Mouse (Mus musculus): Measurements from ENCODE around the gene Atp6v1c2.
A peak's percentile ranks its signal among the peaks of the same experiment; 100 is the strongest.

Atp6v1c2 gene

DNA sequence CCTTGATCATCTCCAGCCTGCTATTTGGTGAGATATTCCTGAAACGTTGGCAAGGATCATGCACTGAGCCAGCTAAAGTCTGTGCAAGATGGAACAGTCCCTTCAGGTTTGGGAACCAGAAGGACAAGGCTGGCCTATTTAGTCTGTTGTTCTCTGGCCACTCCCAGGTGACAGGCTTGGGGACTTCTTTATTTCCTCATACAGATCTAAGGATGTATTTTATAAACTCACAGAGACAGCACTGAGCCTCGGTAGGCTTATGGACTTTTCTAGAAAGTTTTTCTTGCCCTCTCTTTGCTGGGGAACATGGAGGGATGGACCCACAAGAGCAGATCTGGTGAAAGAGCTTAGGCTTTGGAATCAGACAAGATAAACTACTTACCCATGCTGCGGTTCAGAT, at the start of gene Atp6v1c2:
TSS of gene Atp6v1c2 (minus strand) at position 101 of the 400 bp plus-strand sequence.
- DNase-seq = no peak

DNA sequence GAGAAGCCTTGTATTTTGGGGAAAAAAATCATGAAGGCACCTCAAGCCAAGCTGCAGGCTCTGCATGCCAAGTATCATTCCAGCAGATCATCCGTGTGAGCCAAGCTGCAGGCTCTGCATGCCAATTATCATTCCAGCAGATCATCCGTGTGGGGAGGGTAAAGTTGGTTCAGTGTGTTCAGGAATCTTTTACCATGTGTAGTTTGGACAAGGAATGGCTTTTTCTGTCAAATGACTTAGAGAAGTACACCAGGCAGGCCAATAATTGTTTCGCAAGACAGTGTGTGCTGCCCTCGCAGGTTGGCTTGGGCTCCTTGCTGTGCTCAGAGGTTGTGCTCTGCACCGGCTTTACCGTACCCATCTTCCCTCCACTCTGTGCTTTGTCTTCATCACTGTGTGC, 47.4 kb upstream of the Atp6v1c2 start:
- DNase-seq = no peak

DNA sequence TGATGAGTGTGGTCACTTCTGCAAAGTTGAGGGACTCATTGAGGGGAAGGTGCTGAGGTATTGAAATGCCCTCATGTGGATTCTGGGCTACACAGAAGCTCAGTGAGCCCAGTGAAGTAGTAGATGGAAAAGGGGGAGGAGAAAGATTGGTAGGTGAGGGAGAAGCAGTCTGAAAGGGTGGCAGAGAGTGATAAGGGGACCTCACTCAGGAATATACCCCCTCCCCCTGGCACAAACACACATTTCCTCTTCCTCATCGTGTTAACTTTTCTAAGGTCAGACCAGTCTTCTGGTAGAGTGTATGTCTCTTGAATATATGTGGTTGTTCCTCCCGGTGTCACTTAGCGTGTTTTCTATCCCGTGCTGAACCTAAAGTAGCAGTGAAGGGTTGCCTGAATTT, 46.1 kb upstream of the Atp6v1c2 start:
- no peak for DNase-seq

DNA sequence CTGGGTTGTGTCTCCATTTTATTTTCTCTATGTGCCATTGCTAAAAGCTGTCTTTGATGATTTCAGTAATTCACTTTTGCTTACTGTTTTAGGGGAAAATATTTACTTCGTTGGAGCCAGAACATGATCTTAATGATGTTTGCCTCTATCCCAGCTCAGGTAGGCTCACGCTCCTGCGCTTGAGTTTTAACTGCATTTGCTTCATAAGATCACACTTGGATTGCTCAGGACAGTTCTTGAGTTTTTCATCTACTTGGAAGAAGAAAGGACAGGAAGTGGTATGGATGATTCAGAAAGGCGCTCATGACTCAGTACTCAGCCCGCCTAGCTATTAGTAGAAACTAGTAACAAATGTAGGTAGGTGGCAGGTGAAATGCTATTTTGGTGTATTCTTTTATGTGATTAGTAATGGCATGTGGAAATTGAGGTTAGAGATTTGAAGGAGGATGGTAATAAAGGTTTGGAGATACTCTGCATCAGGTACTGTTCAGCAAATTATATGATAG, 44.4 kb upstream of the Atp6v1c2 start:
- DNase-seq = no peak

DNA sequence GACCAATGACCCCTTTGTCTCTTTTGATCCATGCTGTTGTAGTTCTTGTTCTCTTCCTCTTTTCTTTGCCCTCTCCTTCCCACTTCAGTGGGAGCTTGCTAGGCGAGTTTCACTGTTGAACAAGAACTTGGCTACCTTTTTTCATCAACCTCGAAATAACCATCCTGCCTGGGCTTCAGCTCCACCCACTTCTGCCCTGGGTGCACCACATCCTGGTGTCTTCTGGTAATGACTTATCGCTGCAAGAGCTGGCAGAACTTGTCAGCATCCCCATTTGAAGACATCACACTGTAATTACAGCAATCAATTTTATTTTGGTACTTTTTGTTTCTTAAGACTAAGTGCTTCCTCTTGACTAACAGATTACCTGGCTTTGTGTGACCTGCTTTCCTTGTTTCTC, 43.5 kb upstream of the Atp6v1c2 start:
- DNase-seq = peak; percentile 9

DNA sequence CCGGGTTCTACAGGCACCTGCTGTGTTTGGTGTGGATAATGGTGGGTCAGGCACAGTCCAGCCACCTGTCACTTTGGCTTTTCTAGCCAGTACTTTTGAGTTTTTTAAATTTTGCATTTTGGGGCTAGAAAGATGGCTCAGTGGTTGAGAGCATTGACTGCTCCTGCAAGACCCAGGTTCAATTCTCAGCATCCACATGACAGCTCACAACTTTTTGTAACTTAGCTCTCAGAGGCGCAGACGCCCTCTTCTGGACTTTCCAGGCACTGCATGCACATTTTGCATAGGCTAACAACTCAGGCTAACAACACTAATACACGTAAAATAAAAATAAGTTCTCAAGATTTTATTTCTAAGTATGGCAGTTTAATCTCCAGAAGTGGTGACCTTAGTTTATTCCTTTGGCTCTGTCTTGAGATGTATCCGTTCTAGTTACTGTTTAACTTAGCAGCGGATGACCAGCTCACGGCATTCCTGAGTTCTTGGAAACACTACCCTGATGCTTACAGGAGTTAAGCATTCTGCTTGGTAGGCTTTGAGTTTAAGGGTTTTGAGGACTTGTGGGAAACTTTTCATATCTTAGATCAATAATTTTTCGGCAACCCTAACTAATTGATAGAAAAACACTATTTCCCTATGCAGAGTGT, 42.6 kb upstream of the Atp6v1c2 start:
- DNase-seq = peak; percentile 40

DNA sequence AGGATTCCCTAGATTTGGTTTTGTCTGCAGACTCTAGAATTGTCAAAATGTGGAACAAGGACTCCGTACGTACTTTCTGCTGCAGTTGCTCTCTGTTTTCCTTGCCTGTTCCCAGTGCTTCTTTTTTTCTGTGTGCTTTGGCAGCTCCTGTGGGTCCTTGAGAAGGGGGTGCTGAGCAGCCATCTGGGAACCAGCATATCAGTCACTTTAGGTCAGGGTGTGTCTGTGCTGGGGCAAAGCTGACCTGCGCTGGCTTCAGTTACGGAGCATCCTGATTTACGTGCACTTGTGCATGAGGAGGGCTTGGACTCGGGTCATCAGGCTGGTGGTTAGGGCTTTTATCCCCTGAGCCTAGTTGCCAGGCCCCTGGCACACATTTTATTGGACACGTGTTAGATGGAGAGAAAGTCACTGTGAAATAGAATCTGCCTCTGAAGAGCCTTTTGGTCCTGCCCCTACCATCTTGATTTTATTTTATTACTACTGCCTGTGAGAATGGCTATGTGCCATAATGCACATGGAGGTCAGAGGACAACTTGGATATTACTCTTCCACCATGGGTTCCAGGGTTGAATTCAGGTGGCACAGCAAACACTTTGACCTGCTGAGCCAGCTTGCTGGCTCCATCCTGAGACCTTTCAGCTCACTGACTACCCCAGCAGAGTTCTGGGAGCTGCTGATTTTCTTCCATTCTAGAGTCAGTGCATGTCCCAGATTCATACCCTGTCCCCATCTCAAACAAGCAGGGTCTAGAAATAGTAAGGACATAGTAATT, 40.6 kb upstream of the Atp6v1c2 start:
- DNase-seq = no peak

DNA sequence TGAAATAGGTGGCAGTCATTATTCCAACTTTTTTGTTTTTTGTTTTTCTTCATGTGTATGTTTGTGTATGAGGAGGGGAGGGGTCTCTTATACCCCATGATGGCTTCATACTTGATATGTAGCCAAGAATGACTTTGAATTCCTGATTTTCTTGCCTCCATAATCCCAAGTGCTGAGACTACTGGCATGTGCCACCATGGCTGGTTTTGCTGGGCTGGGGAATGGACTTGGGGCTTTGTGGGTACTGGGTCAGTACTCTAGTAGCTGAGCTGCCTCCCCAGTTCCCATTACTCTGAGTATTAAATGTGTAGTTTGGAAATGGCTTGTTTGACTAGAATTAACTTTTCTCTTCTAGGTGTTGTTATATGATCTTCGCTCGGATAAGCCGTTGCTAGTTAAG, 40.0 kb upstream of the Atp6v1c2 start:
- no peak for DNase-seq

DNA sequence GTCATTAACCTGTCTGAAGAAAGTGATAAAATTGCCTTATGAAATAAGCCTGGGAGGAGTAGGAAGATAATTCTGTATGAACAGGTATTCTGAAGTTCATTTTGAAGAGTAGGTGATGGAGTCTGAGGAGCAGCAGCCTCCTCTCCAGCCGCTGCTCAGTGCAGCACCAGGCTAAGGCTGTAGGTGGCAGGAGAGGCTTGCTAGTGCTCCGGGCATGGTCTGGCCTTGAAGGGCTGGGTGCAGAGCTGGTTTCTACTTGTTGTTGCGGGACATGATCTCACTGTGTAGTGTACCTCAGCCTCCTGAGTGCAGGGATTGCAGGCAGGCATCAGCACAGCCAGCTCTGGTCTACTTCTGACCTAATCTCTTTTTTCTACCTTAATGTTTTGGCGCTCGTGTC, 37.8 kb upstream of the Atp6v1c2 start:
- DNase-seq = peak; percentile 45

DNA sequence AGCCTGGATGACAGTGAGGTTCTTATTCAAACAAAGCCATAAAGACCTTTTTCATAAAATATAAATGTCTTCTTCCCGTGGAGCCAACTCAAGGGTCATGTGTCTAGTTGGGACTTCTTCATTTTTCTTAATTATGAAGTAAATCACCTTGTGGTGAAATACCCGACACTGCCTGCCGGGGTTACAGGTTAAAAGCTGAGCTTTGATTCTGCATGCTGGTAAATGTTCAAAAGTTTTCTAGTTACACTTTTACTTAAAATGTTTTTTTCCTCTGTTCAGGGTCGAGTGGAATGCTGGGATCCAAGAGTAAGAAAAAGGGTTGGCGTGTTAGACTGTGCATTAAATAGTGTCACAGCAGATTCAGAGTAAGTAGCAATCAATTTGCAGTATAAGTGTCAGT, 33.2 kb upstream of the Atp6v1c2 start:
- no peak for DNase-seq

DNA sequence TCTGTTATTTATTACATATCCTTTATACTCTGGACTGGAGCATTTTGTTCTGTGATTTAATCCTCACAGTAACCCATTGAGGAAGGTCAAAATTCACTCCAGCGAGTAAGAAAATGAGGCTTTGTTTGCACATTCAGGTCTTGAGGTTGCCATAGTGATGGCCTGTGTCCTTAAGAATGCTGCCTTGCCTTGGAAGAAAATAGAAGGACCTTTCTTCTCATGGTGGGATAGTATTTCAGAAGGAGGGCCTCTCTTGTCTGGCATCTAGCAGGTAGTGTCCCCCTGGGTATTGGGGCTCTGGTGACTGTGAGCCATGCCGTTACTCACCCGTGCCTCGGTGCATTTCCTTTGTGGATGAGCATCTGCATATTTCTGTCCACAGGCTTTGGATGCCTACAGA, 31.5 kb upstream of the Atp6v1c2 start:
- DNase-seq = no peak

DNA sequence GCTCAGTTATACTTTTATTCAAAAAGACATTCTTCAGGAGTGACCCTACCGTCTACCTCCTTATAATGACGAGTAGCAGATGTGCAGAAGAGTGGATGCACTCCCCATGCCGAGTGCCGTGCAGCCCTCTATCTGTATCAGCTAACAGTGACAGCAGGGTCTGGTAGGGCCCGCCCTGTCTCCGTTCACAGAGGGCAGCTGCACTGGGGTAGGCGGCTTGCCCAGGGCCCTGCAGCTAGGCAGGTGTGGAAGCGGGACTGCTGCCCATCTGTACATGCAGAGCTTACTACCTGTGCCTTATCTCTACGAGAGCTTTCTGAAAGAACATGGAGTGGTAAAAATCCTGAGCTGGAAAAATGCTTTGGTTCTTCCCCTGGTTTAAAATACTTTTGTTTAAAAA, 30.9 kb upstream of the Atp6v1c2 start:
- no peak for DNase-seq

DNA sequence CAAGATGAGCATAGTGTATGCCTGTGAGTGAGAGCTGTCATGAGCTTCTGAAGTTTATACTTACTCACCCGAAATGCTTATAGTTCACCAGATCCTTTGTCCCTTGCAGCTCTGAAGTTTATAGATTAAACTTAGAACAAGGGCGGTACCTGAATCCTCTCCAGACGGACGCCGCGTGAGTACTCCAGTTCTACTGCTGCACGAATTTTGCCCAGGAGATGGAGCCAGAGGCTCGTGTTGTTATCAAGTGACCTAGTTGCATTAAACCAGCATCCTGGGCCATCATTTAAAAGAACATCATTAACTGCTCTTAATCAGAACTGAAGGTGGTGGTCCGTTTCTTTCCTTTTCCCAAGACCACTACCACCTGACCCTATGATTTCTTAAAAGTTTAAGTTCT, 29.8 kb upstream of the Atp6v1c2 start:
- DNase-seq = no peak

DNA sequence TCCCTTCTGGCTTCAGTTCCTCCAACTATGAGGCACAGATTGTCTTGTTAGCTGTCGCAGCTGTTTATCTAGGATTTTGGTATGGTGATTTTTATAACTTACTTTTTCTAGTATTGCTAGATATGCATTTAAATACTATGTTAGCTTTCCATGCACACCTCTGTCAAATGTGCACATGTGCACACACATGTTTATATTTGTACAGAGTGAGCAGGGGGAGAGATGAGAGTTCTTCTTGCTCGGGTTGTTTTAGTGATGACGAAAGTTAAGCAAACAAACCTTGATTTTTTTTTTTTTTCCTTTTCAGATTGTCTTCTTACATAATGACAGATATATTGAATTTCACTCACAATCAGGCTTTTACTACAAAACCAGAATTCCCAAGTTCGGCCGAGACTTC, 28.6 kb upstream of the Atp6v1c2 start:
- no peak for DNase-seq

DNA sequence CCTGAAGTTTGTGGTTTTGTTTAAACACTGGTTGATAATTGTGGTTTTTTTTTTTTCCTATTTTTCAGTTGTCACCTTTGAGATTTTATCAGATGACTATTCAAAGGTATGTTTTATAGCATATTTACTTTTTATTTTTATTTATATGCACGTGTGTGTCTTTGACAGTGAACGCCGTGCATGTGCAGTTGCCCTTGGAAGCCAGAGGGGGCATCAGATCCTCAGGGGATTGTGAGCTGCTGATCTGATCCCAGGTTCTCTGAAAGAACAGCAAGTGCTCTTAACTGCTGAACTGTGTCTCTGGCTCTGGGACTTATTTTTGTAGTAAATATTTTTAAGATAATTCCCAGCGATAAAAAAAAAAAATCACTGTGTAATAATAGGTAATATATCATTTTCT, 27.7 kb upstream of the Atp6v1c2 start:
- DNase-seq = no peak

DNA sequence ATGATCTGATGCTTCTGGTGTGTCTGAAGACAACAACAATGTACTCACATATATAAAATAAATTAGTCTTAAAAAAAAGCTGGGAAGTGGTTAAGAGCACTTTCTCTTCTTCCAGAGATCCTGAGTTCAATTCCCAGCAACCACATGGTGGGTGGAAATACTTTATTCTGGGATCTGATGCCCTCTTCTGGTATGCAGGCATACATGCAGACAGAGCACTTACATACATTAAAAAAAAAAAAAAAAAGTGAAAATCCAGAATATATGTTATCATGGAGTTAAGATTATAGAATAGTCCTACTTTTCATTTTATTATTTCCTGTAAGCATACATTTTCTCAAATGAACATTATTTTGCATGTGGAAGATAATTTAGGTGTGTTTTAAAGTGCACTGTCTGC, 20.9 kb upstream of the Atp6v1c2 start:
- DNase-seq = no peak

DNA sequence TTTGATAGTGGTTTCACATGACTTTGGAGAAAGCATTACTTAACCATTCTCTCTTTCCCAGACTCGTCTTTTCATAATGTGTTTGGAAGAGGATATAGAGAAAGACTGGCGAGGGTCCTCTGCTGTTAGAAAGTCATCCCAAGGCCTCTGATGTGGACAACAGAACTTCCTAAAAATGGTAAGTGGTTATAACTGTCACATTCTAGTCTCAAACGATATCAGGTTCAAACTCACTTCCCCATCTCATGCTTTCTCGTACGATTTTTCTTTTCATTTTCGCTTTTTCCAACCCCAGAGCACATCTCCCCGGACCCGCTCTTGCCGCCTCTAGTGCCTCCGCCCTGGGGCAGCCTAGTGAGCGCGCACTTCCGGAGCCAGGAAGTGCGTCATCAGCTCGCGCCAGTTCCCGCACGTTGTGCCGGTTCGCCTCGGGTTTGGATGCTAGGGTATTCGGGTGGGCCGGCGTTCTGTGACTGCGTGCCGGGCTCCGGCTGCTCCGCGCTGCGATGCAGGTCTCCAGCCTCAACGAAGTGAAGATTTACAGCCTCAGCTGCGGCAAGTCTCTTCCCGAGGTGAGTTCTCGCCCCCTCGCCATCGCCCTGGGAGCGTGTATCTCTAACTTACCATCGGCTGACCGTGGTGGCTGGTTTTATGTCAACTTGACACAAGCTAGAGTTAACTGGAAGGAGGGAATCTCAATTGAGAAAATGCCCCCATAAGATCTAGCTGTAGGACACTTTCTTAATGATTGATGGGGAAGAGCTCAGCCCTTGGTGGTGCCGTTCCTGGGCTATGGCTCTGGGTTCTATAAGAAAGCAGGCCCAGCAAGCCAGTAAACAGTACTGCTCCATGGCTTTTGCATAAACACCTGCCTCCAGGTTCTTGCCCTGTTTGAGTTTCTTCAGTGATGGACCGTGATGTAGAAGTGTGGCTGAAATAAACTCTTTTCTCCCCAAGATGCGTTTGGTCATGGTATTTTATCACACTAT, 19.2 kb upstream of the Atp6v1c2 start, which contains the start of gene Nol10:
TSS of gene Nol10 (plus strand) at position 411 of the 989 bp plus-strand sequence.
- peak; percentile 88 for DNase-seq

DNA sequence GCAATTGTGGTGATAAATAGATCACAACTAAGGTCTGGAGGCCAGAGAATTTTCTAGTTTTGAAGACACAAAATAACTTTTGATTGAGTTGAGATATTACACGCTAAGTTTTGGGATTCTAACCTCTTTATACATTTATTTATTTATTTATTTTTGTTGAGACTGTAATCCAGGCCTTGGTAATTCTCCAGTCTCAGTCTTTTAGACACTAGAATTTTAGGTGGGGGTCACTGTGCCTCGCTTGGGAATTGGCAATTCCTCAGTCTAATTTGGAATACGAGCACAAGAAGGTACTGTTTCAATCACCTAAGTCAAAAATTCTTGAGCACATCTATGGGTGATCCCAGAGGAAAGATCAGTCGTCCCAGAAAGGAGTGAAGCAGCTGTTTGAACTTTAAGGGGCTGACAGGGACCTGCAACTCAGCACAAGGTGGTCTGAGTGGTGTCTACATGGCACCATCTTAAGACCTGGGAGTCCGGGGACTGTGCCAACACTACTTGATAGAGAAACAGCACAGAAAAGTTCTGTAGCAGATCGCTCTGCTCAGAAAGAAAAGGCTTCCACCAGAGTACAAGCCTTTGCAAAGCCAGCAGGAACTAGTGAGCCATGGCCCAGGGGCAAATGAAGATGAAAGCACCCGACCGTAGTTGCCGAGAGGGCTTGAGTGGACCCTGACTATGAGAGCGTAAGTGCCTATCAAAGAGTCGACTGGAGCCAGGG, 18.3 kb upstream of the Atp6v1c2 start:
- peak; percentile 24 for DNase-seq

DNA sequence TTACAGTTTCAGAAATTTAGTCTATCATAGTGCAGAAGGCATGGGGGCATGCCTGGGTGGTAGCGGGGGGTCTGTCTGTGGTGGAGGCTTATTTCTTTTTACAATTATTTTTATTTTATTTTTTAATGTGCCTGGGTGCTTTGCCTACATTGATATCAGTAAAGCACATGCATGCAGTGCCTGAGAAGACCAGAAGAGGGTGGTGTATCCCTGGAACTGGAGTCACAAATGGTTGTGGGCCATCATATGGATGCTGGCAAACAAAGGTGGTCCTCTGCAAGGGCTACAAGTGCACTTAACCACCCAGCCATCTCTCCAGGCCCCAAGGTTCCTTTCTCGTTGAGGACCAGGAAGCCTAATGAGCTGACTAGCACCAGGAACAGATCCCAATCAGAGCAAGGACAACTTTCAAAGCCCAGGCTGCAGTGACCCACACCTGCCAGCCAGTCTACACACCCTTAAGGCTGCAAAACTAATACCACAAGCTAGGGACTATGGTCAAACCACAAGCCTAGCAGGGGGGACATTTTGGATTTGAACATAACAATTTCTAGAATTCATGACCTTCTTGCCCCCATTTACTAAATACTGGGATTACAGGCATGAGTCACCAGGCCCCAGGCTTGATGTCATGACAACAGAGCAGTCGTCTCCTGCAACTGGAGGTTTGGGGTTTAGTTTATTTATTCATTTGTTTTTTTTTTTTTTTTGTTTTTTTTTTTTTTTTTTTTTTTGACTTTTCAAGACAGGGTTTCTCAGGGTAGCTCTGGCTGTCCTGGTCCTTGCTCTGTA, 10.2 kb upstream of the Atp6v1c2 start:
- DNase-seq = peak; percentile 19

DNA sequence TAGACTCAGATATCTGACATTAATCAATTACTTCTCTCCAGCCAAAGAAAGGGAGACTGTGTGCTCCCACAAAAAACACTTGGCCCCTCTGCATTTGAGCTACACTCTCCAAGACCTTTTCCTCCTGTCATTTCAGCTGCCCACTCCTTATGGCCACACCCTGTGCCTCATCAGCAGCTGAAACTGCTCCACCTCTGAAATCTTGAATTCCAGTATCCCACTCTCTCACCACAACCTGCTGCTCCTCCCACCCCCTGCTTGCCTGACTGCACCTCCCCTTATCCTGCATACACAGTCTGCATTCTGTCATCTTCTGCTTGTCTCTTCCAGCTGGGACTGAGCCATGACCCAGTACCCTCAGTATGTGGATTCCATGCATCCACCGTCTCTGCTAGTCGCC, 9.2 kb upstream of the Atp6v1c2 start:
- DNase-seq = no peak

DNA sequence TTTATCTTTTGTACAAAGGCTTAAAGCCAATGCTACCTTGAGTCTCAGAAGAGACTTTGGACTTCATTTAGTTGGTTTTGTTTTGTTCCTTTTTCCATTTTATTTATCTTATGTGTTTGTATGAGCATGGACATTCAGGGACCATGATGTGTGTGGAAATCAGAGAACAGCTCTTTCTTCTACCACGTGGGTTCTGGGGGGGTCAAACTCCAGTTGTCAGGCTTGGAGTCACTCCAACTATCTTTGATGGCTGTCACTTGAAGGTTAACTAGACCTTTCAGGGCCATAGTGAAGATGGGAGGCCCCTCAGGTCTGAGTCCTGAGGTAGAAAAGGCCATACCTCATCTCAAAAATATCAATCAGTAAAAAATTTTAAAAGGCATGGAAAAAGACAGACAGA, 4.3 kb upstream of the Atp6v1c2 start:
- no peak for DNase-seq
